Mouse (Mus musculus): ENCODE results near the gene Schip1. TPM values are rescaled to one million over a fixed set of nuclear protein-coding genes. Genes with fewer than 3 reads are reported as not detected.

Schip1 gene
- polyA plus RNA-seq, 1 experiment from 2014 or later, result 163 TPM

DNA sequence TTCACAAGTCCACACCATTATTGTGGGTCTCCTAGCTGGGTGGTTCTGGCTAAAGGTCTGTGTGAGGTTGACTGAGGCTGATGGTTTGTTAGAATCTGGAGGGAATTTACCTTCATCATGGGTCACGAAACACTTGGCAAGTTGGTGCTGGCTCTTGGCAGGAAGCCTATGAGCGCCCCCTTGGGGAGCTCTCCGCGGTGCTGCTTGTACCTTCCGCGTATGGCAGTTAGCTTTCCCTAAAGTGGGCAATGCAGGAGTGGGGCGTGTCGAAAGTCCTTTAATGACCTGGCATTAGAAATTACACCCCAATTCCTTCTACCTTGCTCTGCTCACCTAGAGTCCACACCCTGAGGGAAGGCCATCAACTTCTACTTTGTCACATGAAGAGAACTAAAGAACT lies 122.9 kb downstream of the Schip1 start:
- no peak for ATAC-seq (ENCODE audit: low FRiP score)
- H3K4me1 ChIP-seq (replicated peaks; ENCODE audit: control insufficient read depth, insufficient read depth, low read length), result no peaks in the 10 kb centered on the region
- no peak overlapping the region for H3K4me2 ChIP-seq (replicated peaks)
- no peak overlapping the region for H3K9ac ChIP-seq
- H3K9me3 ChIP-seq (ENCODE audit: control insufficient read depth, low read length), result no peaks in the 10 kb centered on the region
- H3K36me3 ChIP-seq (replicated peaks; ENCODE audit: control insufficient read depth, insufficient read depth), result no peaks in the 10 kb centered on the region
- no peaks in the 10 kb centered on the region for H3K27me3 ChIP-seq (ENCODE audit: control insufficient read depth, insufficient read depth, low read length)
- H3K27ac ChIP-seq, result no peak overlapping the region
- 69% methylated on average over 8 of the region's 8 CpGs for WGBS
- no peak for DNase-seq (ENCODE audit: low spot score)
- H3K4me3 ChIP-seq (replicated peaks; ENCODE audit: low read length), result no peak overlapping the region

DNA sequence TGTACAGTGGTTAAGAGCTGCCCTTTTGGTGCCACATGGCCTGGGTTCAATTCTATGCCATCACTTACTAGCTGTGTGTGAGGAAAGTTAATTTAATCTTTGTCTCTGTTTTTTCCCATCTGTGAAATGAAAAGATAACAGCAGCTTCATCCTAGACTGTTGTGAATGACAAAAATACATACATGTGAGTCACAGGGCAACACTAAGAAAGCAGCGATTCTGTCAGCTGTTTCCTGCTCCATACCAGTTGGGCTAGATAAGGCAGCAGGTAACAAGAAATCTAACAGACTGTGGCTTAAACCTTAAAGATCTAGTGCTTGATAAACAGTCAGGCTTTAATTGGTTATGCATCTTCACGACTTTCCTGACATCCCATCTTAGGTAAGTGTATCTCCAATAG lies 124.5 kb downstream of the Schip1 start:
- no peak overlapping the region for H3K4me2 ChIP-seq (replicated peaks)
- no peaks in the 10 kb centered on the region for H3K4me1 ChIP-seq (replicated peaks; ENCODE audit: control insufficient read depth, insufficient read depth, low read length)
- no peaks in the 10 kb centered on the region for H3K27me3 ChIP-seq (ENCODE audit: control insufficient read depth, insufficient read depth, low read length)
- no peaks in the 10 kb centered on the region for H3K36me3 ChIP-seq (replicated peaks; ENCODE audit: control insufficient read depth, insufficient read depth)
- 87% methylated on average over 2 of the region's 2 CpGs for WGBS
- no peak overlapping the region for H3K4me3 ChIP-seq (replicated peaks; ENCODE audit: low read length)
- no peak overlapping the region for H3K9ac ChIP-seq
- ATAC-seq (ENCODE audit: low FRiP score) (no peak), DNase-seq (ENCODE audit: low spot score) (no peak)
- H3K9me3 ChIP-seq (ENCODE audit: control insufficient read depth, low read length), result no peaks in the 10 kb centered on the region
- H3K27ac ChIP-seq, result no peak overlapping the region

DNA sequence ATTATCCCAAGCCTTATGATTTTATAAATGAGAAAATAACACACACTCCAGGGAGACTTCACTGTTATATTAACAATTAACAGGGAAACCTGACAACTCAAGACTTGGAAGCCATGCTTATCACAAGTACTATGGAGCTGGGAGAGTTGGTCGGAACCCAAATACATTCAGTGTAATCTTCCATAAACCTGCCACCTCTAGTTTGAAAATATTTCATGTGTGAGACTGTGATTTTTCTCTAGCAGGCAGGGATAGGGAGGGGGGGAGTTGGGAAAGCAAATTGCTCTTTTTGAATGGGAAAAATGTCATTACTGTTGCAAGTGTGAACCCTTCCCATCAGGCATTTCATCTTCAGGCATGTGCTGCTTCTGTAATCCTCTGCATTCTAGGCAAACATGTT lies 132.3 kb downstream of the Schip1 start:
- no peak overlapping the region for H3K4me2 ChIP-seq (replicated peaks)
- H3K4me3 ChIP-seq (replicated peaks; ENCODE audit: low read length), result no peak overlapping the region
- no peak overlapping the region for H3K27ac ChIP-seq
- no peak overlapping the region for H3K9ac ChIP-seq
- 83% methylated on average over 1 of the region's 1 CpGs for WGBS
- H3K27me3 ChIP-seq (ENCODE audit: control insufficient read depth, insufficient read depth, low read length), result no peaks in the 10 kb centered on the region
- DNase-seq (ENCODE audit: low spot score) (no peak), ATAC-seq (ENCODE audit: low FRiP score) (no peak)
- H3K9me3 ChIP-seq (ENCODE audit: control insufficient read depth, low read length), result no peaks in the 10 kb centered on the region
- H3K36me3 ChIP-seq (replicated peaks; ENCODE audit: control insufficient read depth, insufficient read depth), result no peaks in the 10 kb centered on the region
- H3K4me1 ChIP-seq (replicated peaks; ENCODE audit: control insufficient read depth, insufficient read depth, low read length), result peaks cover 5% of the 10 kb centered on the region; the same call in 1 of the 2 replicates

DNA sequence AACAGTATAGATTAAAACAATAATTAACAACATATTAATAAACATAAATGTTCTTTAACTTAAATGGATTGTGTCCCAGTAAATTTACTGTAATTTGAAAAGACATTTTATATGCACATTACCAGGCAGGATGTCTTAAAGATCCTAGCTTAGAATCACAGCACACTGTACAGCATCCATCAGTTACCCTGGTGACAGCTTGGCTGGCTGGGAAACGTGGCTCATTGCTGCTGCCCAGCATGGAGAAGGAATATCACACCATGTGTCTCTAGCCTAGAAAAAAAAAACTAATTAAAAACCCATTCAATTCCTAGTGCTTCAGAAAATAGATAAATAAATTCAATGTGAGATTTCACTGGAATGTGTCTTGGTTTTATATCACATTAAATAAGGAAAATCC lies 136.6 kb downstream of the Schip1 start:
- Histone ChIP-seq H3K27me3 (ENCODE audit: control insufficient read depth, insufficient read depth, low read length) (no peaks in the 10 kb centered on the region), H3K4me3 (replicated peaks; ENCODE audit: low read length) (no peak overlapping the region), H3K4me1 (replicated peaks; ENCODE audit: control insufficient read depth, insufficient read depth, low read length) (peaks cover 17% of the 10 kb centered on the region), H3K9me3 (ENCODE audit: control insufficient read depth, low read length) (no peaks in the 10 kb centered on the region), H3K36me3 (replicated peaks; ENCODE audit: control insufficient read depth, insufficient read depth) (no peaks in the 10 kb centered on the region), H3K9ac (no peak overlapping the region), H3K27ac (no peak overlapping the region), H3K4me2 (replicated peaks) (no peak overlapping the region)
- DNase-seq (ENCODE audit: low spot score) (peak; percentile 53), ATAC-seq (ENCODE audit: low FRiP score) (peak; percentile 67; the same call in 1 of the 2 replicates)
- WGBS, result 11% methylated on average over 1 of the region's 1 CpGs

DNA sequence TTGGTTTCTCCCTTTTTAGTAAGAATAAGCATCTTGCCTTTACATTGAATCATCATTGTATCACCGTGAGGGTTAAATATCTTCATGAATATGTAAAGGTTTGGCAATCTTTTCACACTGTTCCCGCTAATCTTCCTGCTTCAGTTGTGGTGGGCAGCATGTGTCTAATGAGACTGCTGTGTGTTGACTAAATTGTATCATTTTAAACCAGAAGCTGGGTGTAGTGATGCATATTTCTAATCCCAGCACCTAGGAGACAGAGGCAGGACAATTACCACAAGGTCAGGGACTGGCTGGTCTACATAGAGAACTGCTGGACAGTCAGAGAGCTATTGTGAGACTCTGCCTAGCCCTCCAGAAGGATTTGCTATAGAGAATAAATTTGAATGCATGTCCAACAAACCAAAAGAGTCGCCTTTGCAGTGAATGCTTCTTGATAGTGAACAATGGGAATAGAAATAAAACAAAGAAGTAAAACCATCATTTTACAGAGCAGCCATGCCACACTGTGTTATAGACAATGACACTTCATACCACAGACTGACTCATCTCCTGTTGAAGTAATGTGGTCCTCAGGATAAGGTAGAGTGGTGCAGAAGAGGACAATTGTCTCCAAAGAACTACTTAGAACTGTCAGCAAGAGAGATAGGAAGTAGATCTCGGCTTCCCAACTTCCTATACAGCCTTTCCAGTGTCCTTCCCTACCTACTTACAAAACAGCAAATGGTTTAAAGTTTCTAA lies 137.7 kb downstream of the Schip1 start:
- H3K9ac ChIP-seq, result no peak overlapping the region
- peaks cover 17% of the 10 kb centered on the region for H3K4me1 ChIP-seq (replicated peaks; ENCODE audit: control insufficient read depth, insufficient read depth, low read length)
- DNase-seq (ENCODE audit: low spot score), result no peak
- WGBS, result 17% methylated on average over 4 of the region's 4 CpGs
- H3K27me3 ChIP-seq (ENCODE audit: control insufficient read depth, insufficient read depth, low read length), result no peaks in the 10 kb centered on the region
- no peaks in the 10 kb centered on the region for H3K9me3 ChIP-seq (ENCODE audit: control insufficient read depth, low read length)
- peak; percentile 46; the same call in 1 of the 2 replicates for ATAC-seq (ENCODE audit: low FRiP score)
- no peaks in the 10 kb centered on the region for H3K36me3 ChIP-seq (replicated peaks; ENCODE audit: control insufficient read depth, insufficient read depth)
- H3K4me3 ChIP-seq (replicated peaks; ENCODE audit: low read length), result no peak overlapping the region
- peak overlapping the region; percentile 57; the same call in 1 of the 2 replicates for H3K27ac ChIP-seq
- no peak overlapping the region for H3K4me2 ChIP-seq (replicated peaks)

DNA sequence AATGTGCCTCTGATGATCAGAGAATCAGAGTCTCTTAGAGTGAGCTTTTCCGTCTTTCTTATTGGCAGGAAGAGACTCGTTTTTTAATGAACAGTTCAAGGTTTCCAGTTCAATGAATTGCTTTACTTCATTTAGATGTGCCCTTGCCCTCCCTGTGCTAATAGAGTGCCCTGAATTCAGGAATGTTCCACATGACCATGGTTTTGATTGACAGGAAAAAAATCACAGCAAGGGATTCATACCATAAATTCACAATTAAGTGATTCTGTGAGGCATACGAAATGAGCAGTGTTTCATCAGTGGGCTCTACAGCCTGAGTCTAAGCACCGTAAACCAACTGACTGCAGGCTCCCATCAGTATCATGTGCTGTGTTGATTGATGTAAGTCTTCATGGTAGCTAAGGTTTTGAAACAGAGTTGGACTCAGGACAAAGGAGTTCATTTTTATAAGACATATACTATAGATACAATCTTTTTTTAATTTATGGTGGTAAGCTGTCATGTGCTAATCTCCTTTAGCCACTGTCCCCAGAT lies 139.4 kb downstream of the Schip1 start:
- H3K4me3 ChIP-seq (replicated peaks; ENCODE audit: low read length), result no peak overlapping the region
- H3K4me2 ChIP-seq (replicated peaks), result no peak overlapping the region
- ATAC-seq (ENCODE audit: low FRiP score), result no peak
- H3K36me3 ChIP-seq (replicated peaks; ENCODE audit: control insufficient read depth, insufficient read depth), result no peaks in the 10 kb centered on the region
- peaks cover 17% of the 10 kb centered on the region for H3K4me1 ChIP-seq (replicated peaks; ENCODE audit: control insufficient read depth, insufficient read depth, low read length)
- H3K9ac ChIP-seq, result no peak overlapping the region
- no peaks in the 10 kb centered on the region for H3K27me3 ChIP-seq (ENCODE audit: control insufficient read depth, insufficient read depth, low read length)
- no peak for DNase-seq (ENCODE audit: low spot score)
- 38% methylated on average over 4 of the region's 4 CpGs for WGBS
- peak overlapping the region; percentile 51; the same call in 1 of the 2 replicates for H3K27ac ChIP-seq
- no peaks in the 10 kb centered on the region for H3K9me3 ChIP-seq (ENCODE audit: control insufficient read depth, low read length)

DNA sequence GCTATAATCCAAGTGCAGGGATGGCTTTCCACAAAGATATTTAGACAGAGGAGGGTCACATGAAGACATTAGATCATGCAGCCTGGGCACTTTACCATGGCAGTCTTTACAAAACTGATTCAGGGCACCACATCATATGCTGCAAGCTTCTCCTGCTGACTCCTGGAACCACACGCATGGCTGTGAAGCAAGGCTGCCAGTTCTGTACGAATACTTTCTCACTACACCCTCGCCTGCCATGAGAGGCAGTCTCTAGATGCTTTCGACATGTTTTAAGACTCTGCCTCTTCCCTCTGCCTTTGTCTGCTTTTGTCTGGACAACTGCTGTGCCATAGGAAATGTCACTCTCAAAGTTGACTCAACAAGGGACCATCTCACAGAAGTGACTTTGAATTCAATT lies 145.8 kb downstream of the Schip1 start:
- 77% methylated on average over 4 of the region's 4 CpGs for WGBS
- Histone ChIP-seq H3K4me3 (replicated peaks; ENCODE audit: low read length) (no peak overlapping the region), H3K9me3 (ENCODE audit: control insufficient read depth, low read length) (no peaks in the 10 kb centered on the region), H3K27me3 (ENCODE audit: control insufficient read depth, insufficient read depth, low read length) (no peaks in the 10 kb centered on the region), H3K36me3 (replicated peaks; ENCODE audit: control insufficient read depth, insufficient read depth) (no peaks in the 10 kb centered on the region), H3K4me1 (replicated peaks; ENCODE audit: control insufficient read depth, insufficient read depth, low read length) (no peaks in the 10 kb centered on the region), H3K9ac (no peak overlapping the region), H3K27ac (no peak overlapping the region), H3K4me2 (replicated peaks) (no peak overlapping the region)
- ATAC-seq (ENCODE audit: low FRiP score) (no peak), DNase-seq (ENCODE audit: low spot score) (no peak)

DNA sequence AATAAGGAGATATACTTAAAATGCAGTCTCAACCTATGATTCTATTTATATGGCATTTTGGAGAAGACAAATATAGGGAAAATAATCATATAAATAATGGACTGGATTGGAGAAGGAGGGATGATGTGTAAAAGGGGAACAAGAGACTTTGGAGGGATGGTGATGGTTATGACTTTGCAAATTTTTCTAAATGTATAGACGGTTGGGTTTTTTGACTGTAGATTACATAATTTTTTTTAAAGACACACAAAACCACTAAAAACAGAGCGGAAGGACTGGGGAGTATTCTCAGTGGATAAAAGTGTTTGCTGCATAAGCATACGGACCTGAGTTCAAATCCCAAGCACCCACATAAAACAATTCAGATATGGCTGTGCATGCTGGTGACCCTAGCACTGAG lies 156.8 kb downstream of the Schip1 start:
- no peaks in the 10 kb centered on the region for H3K4me1 ChIP-seq (replicated peaks; ENCODE audit: control insufficient read depth, insufficient read depth, low read length)
- H3K4me2 ChIP-seq (replicated peaks), result no peak overlapping the region
- WGBS, result 92% methylated on average over 3 of the region's 3 CpGs
- no peaks in the 10 kb centered on the region for H3K27me3 ChIP-seq (ENCODE audit: control insufficient read depth, insufficient read depth, low read length)
- H3K9me3 ChIP-seq (ENCODE audit: control insufficient read depth, low read length), result no peaks in the 10 kb centered on the region
- DNase-seq (ENCODE audit: low spot score) (no peak), ATAC-seq (ENCODE audit: low FRiP score) (no peak)
- no peak overlapping the region for H3K4me3 ChIP-seq (replicated peaks; ENCODE audit: low read length)
- H3K27ac ChIP-seq, result no peak overlapping the region
- no peaks in the 10 kb centered on the region for H3K36me3 ChIP-seq (replicated peaks; ENCODE audit: control insufficient read depth, insufficient read depth)
- H3K9ac ChIP-seq, result no peak overlapping the region

DNA sequence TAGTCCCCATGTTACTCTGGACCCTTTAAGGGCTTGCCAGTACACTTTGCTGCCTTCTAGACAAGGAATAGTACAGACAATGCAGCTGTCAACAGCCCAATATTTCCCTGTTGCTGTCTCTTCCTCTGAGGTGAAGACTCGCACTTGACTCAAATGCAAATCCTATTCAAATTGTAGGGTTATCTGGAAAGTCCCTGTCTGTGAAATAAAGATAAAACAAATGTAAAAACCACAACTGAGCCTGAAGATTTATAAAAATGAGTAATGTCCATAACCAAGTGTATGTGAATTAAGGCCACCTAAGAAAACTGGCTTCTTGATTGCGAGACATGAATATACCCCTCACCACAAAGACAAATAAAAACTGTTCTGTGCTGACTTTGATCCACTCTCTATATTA lies 175.3 kb downstream of the Schip1 start:
- Histone ChIP-seq H3K9me3 (ENCODE audit: control insufficient read depth, low read length) (no peaks in the 10 kb centered on the region), H3K4me3 (replicated peaks; ENCODE audit: low read length) (no peak overlapping the region), H3K4me2 (replicated peaks) (no peak overlapping the region), H3K9ac (no peak overlapping the region), H3K4me1 (replicated peaks; ENCODE audit: control insufficient read depth, insufficient read depth, low read length) (0 out of 2 replicates have a peak, but pooled peaks cover 4% of the 10 kb centered on the region), H3K27ac (no peak overlapping the region), H3K36me3 (replicated peaks; ENCODE audit: control insufficient read depth, insufficient read depth) (no peaks in the 10 kb centered on the region), H3K27me3 (ENCODE audit: control insufficient read depth, insufficient read depth, low read length) (no peaks in the 10 kb centered on the region)
- ATAC-seq (ENCODE audit: low FRiP score) (no peak), DNase-seq (ENCODE audit: low spot score) (no peak)
- 92% methylated on average over 2 of the region's 2 CpGs for WGBS

All from hindbrain, embryonic 14.5 days (tissue).